Mouse (Mus musculus): Measurements from ENCODE around the gene Tyrobp. TPM values are rescaled to one million over a fixed set of nuclear protein-coding genes. Genes with fewer than 3 reads are reported as not detected.
A peak's percentile ranks its signal among the peaks of the same experiment; 100 is the strongest.

Tyrobp gene
- total and polyA plus RNA-seq, 3 experiments, result 34.7 to 87.9 (median 41.9) TPM

- peak; percentile 39 for DNase-seq
These were observed 9.6 kb downstream of the Tyrobp start for GRCm38 (mm10) chr7:30423071-30423641.

- no peak for DNase-seq
These were observed 15.8 kb downstream of the Tyrobp start for GRCm38 (mm10) chr7:30429327-30429726.

GRCm38 (mm10) chr7:30430191-30430590, 16.6 kb downstream of the Tyrobp start:
- no peak for DNase-seq

GRCm38 (mm10) chr7:30431793-30432192, 18.2 kb downstream of the Tyrobp start:
- DNase-seq, result peak; percentile 71

GRCm38 (mm10) chr7:30434238-30434637, 20.7 kb downstream of the Tyrobp start:
- peak; percentile 70 for DNase-seq

- no peak for DNase-seq
These were observed 21.1 kb downstream of the Tyrobp start for GRCm38 (mm10) chr7:30434701-30435100.

- no peak for DNase-seq
These were observed 21.6 kb downstream of the Tyrobp start for GRCm38 (mm10) chr7:30435156-30435555.

- DNase-seq, result no peak
These were observed 23.3 kb downstream of the Tyrobp start for GRCm38 (mm10) chr7:30436879-30437278.

GRCm38 (mm10) chr7:30439734-30440133, 26.2 kb downstream of the Tyrobp start:
- no peak for DNase-seq

GRCm38 (mm10) chr7:30440697-30441096, 27.1 kb downstream of the Tyrobp start:
- DNase-seq, result peak; percentile 57

GRCm38 (mm10) chr7:30443696-30444095, 30.1 kb downstream of the Tyrobp start:
- DNase-seq, result no peak

- peak; percentile 70 for DNase-seq
These were observed 30.8 kb downstream of the Tyrobp start for GRCm38 (mm10) chr7:30444154-30444970.

GRCm38 (mm10) chr7:30444971-30445751, 31.6 kb downstream of the Tyrobp start, which contains the start of gene Aplp1:
Gene Aplp1 (minus strand): TSS chr7:30445535.
- peak; percentile 81 for DNase-seq

GRCm38 (mm10) chr7:30450241-30450640, 36.7 kb downstream of the Tyrobp start:
- no peak for DNase-seq

GRCm38 (mm10) chr7:30453327-30453726, 39.8 kb downstream of the Tyrobp start:
- DNase-seq, result no peak

GRCm38 (mm10) chr7:30453766-30454165, 40.2 kb downstream of the Tyrobp start:
- peak; percentile 29 for DNase-seq

- no peak for DNase-seq
These were observed 40.7 kb downstream of the Tyrobp start for GRCm38 (mm10) chr7:30454259-30454658.

- DNase-seq, result no peak
These were observed 42.9 kb downstream of the Tyrobp start for GRCm38 (mm10) chr7:30456487-30456886.

GRCm38 (mm10) chr7:30456911-30457628, 43.5 kb downstream of the Tyrobp start:
- DNase-seq, result no peak

GRCm38 (mm10) chr7:30457629-30458330, 44.2 kb downstream of the Tyrobp start, which contains the start of the genes Kirrel2 and Nphs1:
Gene Kirrel2 (minus strand): TSS chr7:30457690.
Gene Nphs1 (plus strand): TSS chr7:30458315.
- DNase-seq, result no peak

GRCm38 (mm10) chr7:30459484-30459883, 45.9 kb downstream of the Tyrobp start:
- no peak for DNase-seq
